Mouse (Mus musculus) small intestine, adult 2 months (tissue): ENCODE data around the gene Adm2.

Source experiments
- CTCF ChIP-seq: fragments of 200-500 bp; IDR thresholded peaks from 2 replicates; pipeline ENCODE4 v1.5.1; 2012; ENCODE audit warnings: low read depth, mild to moderate bottlenecking, control low read depth, inconsistent platforms, low read length, moderate library complexity, mixed read lengths; ENCODE audit not compliant: insufficient replicate concordance, insufficient read length; ENCODE audit errors: extremely low read depth
- POLR2A ChIP-seq: fragments of 200-500 bp; IDR thresholded peaks from 2 replicates; pipeline ENCODE4 v1.6.1; 2012; ENCODE audit warnings: low read depth, mild to moderate bottlenecking, control low read depth, inconsistent platforms, low read length, moderate library complexity

- TF ChIP-seq CTCF, result no peak
- no peak for TF ChIP-seq POLR2A
Observed at GRCm38 (mm10) chr15:89365141-89365551, 42.6 kb downstream of the Adm2 start.
